Mouse (Mus musculus) cerebral cortex, adult 2 months (tissue): ENCODE results near the gene Olfr412.

ENCODE experiments used
- WGBS: fragments of 180-500 bp; shearing (Covaris S2); methylation state at CpG from one replicate; pipeline ENCODE4 v1.1.7; 2018; 5-methylcytosine and 5-hydroxymethylcytosine counted together

The Olfr412 gene

DNA sequence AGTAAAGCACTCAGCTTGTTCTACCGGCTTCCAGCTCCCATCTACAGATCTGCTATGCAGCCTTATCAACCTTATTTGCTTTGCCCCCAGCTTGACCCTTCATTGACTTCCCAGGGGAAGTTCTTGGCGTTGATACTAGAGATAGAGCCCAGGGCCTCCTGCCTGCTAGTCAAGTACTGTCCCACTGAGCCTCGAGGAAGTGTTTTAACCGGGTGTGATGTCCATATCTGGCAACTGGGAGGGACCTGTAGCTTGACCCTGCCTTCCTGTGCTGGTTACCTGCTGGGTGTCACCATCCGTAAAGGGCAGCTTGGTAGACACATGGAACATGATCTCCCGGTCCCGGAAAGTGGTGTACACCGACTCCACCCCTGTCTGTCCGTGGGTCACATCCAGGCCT is 52.2 kb downstream of the Olfr412 start:
- WGBS = 82% methylated on average over 9 of the region's 9 CpGs

DNA sequence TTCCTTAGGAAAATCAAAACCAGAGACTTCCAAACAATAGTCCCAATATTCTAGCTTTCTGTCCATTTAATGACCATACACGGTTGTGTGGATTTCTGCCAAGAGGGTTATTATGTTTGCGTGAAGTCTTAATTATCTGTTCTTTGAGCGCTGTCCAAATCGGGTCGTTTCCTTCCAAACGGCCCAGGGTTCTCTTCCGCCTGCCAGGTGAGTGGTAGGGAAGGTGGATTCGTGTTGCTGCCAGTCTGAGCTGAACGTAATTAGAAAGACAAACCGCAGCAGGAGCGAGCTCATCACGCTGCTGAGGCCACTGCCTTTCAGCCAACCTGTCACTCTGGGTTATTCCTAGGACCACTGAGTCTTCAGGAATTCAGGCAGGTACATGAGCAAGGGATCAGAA is 53.9 kb downstream of the Olfr412 start:
- WGBS = 56% methylated on average over 12 of the region's 12 CpGs
